Mouse (Mus musculus) left cerebral cortex, adult 9 months (tissue): ENCODE measurements around the gene Olfr51.
A peak's percentile ranks its signal among the peaks of the same experiment; 100 is the strongest.
"Not testable (repeated sequence)": the region's sequence is repeated elsewhere in the genome, so short reads cannot be mapped to it uniquely, and the experiment has no call there.

Experiments
- DNase-seq, 2 experiments: peaks; one replicate each; pipeline ENCODE4 v3.0.0; 2022; ENCODE audit warnings: low spot score in 2 of 2

Olfr51 gene

DNA sequence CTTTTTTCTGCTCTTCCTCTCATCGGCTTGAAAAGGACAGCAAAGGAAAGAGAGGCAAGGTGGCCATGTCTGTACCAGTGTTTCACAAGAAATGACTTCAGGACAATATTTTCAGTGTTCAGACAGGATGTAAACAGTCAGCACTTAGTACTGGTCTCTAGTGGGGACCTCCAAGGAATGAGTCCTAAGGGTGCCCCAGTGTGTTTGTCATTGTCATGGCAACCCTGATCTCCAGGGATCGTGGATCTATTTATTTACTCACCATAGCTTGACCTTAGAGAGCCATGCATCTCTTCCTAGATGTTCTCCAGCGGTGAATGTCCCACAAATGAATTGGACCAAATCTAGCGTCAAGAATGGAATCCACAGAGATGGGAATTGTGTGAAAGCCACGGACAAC is at the start of gene Olfr51:
TSS of gene Olfr51 (plus strand) at position 301 of the 400 bp plus-strand sequence.
- no peak for DNase-seq

DNA sequence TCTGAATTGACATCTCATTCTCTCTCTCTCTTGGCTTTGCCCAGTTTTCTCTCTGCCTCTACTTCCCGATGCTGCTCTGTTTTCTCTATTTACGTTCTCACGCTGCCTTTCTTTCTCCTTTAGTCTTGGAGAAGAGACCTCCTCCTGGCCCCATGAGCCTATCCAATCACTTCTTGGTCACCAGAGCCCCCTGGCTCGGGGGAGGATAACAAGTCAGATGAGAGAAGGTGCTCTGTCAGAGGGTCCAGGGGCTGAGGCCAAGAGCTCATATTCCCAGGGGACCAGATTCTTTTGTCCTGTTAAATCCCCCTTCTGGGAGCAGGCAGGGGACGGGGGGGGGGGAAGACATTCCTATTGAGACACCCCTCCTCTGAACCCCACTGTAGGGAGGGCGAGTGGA is 49.7 kb upstream of the Olfr51 start, which contains the start of gene Prop1:
TSS of gene Prop1 (minus strand) at position 101 of the 400 bp plus-strand sequence.
- no peak for DNase-seq

DNA sequence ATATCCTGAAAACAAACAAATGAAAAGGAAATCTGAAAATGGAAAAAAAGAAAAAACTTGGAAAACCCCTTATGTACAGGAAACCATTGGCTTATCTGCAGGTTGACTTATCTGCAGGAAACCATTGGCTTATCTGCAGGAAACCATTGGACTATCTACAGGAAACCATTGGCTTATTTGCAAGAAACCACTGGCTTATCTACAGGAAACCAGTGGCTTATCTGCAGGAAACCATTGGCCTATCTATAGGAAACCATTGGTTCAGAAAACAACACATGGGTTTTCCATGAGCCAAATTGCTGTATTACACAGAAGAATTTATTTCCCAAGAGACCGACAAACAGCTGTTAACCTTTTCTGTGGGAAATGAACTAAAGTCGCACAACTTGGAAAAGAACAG is 38.5 kb upstream of the Olfr51 start:
- DNase-seq: no peak

DNA sequence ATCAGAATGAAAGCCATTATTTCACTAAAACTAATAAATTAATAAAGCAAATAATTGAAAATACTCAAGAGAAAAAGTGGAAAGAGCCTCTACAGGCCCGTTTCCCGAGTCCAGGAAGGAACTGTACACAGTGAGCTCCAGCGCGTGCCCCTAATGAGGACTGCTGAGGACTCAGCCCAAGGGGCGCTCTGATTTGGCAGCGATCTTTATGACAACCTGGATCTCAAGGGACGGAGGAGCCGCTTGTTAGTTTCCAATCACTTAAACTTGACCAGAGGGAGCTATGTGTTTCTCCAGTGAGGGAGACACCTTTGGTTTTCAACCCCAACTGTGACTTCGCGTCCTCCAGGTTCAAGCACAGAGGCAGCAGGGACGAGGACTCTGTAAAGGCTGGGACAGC is 37.2 kb upstream of the Olfr51 start, which contains the start of gene Olfr1378:
TSS of gene Olfr1378 (plus strand) at position 301 of the 400 bp plus-strand sequence.
- no peak for DNase-seq

DNA sequence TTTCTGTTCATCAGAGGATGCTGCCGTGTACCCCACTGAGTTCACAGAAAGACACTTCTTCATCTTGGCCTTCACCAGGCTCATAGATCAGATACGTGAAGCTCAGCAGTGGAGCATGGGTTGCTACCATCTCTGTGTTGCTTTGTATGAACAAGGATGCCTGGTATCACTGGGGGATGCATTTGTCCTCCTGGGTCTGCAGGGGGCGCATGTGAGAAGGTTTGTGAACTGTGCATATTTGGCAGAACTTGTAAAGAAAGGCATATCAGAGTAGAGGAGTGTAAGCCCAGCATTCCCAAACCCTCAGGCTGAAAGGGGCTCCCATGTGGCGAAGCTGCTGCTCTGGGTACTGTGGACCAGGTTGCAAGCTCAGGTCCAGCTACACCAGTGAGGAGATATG is 26.2 kb upstream of the Olfr51 start:
- DNase-seq: no peak

DNA sequence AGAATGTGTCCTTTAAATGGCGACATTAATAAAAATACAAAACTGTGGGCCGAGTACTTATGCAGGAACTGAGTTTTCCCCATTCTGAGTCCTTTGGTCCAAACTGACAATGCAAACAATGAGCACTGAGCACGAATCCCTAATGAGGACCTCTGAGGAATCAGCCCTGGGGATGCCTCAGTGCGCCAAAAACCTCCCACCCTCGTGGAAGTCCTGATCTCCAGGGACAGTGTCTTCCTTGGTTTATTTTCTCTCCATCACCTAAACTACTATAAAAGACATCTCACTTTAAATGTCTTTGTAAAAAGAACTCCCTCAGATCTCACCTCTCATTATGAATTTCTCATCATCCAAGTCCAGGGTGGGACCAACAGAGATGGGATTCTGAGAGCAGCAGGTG is 21.7 kb upstream of the Olfr51 start, which contains the start of gene Olfr1377:
TSS of gene Olfr1377 (plus strand) at position 301 of the 400 bp plus-strand sequence.
- no peak for DNase-seq

DNA sequence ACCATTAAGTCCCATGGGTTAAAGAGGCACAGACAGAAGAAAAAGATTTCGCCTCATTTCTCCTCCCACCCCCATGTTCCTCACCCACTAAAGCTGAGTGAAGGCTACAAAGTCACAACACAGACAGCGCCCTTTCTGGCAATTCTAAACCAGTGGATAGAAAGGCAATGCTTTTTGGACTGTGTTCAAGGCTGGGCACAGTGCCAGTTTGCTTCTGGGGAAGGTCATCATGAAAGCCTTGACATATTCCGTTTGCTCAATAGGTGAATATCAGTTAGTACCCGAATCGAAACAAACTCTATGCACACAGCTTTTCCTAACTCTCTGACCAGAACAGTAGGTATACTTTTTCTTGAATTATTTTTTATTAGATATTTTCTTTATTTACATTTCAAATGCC is 8.4 kb downstream of the Olfr51 start:
- DNase-seq: no peak

DNA sequence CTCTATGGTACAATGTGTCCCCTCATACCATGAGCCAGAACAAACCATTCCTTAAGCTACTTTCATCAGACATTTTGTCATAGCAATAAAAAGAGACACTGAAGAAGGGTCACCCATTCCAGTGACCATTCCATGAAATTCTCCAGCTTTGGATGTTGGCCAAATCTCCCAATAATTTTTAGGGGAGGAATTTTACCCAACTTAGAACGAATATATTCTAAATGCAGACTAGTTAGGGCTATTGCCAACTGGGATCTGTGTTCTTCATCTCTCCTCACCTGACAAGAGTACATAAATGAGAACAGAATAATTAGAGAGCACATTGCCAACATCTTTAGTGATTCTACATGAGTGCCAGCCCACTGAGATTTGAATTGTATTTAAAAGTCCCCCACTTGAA is 10.5 kb downstream of the Olfr51 start, which contains the start of gene Olfr54:
TSS of gene Olfr54 (plus strand) at position 301 of the 400 bp plus-strand sequence.
- no peak for DNase-seq

DNA sequence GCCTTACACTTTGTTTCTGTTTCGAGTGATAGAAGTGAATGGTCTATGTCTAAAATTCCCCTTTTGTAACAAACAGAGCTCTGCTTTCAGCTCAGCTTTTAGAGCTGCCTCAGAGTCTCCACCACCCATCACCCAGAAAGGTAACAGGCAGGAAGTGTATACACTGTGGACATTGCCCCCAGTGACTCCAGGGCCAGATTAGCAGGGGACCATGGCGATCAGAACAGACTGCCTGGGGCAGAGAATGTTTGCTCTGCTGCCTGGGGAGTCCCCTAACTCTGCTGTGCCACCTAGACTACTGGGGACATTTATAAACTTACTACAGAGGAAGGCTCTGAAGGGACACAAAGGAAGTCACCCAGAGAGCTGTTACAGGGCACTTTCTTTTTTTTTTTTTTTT is 12.9 kb downstream of the Olfr51 start:
- no peak for DNase-seq

DNA sequence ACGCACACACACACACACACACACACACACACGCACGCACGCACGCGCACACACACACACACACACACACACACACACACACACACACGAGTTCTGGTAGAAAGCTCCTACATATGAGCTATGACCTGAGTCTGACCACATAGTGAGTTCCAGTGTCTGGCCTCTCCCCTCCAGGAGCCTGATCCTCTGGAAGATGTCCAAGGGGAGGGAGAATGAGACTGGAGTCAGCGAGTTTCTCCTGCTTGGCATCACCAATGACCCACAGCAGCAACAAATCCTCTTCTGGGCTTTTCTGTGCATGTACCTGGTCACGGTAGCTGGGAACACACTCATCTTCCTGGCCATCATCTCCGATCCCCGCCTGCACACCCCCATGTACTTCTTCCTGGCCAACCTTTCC is 23.4 kb downstream of the Olfr51 start:
- DNase-seq: not testable (repeated sequence)

DNA sequence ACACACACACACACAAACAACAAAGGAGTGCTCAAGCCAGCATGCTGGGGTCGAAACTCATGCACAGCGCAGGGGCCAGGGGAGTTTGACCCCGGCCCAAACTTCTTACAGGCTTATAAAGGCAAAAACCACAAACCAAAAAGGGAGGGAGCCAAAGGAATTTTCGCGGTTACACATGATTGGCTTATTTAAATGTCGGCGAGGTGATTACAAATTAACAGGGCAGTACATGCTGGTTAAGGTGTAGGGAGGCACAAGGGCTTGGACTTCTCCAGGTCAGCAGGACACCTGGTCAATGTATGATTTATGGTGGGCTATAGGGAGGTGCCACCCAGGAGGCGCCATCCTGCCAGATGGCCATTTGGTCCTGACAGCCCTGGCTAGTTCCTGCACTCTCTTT is 26.0 kb downstream of the Olfr51 start:
- not testable (repeated sequence) for DNase-seq

DNA sequence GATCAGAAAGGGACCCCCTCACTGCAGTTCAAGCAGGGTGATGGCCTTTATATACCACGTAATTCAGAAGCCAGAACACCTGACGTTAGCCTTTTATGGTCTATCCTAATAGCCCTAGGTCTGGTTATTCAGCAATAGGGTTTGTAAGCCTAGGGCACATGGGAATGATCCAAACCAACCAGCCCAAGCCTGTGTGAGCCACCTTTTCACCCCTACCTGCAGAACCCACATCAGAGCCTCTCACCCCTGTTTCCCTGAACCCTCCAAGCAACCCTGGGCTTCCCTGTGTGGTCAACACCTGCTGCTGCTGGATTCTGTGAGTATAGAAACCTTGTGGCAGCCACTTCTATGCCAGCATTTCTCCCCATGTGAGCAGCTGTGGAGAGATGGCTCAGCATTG is 26.8 kb downstream of the Olfr51 start:
- no peak for DNase-seq

DNA sequence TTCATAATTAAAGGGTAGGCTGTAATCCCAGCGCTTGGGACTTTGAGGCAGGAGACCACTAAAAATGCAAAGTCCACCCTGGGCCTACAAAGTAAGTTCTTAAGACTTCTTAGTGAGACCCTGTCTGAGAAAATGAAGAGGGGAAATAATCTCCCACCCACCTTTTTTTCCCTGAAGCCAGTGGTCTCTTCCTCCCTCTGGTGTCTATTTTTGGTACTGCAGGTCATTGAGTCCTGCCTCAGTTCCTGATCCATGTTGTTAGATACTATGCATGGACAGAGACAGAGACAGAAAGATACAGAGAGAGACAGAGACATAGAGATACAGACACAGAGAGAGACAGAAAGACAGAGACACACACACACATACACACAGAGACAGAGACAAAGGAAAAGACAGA is 29.5 kb downstream of the Olfr51 start:
- DNase-seq: peak in 1 of 2 experiments; percentile 11

DNA sequence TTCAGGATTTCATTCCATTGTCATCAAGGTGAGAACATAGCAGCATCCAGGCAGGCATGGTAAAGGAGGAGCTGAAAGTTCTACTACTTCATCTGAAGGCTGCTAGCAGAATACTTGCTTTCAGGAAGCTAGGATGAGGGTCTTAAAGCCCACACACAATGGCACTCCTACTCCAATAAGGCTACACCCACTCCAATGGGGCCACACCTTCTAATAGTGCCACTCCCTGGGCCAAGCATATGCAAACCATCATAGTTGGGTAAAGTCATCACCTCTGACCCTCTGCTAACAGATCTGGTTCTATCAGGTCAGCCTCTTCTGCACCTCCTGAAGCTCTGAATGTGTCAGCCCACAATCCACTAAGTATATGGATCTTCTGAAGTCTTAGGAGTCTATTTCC is 30.7 kb downstream of the Olfr51 start:
- not testable (repeated sequence) for DNase-seq

DNA sequence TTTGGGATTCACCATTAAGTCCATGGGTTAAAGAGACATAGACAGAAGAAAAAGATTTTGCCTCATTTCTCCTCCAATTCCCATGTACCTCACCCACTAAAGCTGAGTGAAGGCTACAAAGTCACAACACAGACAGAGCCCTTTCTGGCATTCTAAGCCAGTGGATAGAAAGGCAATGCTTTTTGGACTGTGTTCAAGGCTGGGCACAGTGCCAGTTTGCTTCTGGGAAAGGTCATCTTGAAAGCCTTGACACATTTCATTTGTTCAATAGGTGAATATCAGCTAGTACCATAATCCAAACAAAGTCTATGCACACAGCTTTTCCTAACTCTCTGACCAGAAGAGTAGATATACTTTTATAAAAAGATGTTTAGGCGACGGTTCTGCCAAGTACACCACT is 32.6 kb downstream of the Olfr51 start:
- no peak for DNase-seq

DNA sequence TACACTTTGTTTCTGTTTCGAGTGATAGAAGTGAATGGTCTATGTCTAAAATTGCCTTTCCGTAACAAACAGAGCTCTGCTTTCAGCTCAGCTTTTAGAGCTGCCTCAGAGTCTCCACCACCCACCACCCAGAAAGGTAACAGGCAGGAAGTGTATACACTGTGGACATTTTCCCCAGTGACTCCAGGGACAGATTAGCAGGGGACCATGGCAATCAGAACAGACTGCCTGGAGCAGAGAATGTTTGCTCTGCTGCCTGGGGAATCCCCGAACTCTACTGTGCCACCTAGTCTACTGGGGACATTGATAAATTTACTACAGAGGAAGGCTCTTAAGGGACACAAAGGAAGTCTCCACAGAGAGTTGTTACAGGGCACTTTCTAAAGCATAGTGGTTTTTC is 41.4 kb downstream of the Olfr51 start:
- DNase-seq: not testable (repeated sequence)

DNA sequence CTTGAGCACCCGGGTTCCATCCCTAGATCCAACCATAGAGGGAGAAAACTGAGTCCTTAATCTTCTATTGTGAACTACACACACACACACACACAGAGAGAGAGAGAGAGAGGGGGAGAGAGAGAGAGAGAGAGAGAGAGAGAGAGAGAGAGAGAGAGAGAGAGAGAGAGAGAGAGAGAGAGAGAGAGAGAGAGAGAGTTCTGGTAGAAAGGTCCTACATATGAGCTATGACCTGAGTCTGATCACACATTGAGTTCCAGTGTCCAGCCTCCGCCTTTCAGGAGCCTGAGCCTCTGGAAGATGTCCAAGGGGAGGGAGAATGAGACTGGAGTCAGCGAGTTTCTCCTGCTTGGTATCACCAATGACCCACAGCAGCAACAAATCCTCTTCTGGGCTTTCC is 44.4 kb downstream of the Olfr51 start, which contains the start of gene Olfr1375:
TSS of gene Olfr1375 (plus strand) at position 301 of the 400 bp plus-strand sequence.
- DNase-seq: not testable (repeated sequence)

DNA sequence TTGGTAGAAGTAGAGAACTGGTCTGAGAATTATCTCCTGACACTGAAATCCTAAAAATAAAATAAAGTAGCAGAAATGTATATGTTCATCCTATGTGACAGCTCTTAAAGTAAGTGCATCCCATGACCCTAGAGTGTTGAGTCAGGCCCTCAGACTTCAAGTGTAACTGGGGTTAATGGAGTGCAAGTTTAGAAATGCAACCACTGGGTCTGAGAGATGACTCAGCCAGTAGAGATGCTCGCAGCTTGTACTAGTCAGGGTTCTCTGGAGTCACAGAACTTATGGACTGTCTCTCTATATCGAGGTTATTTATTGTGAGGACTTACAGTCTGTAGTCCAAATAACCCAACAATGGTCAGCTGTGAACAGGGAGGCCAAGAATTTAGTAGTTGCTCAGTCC is 48.3 kb downstream of the Olfr51 start:
- no peak for DNase-seq

DNA sequence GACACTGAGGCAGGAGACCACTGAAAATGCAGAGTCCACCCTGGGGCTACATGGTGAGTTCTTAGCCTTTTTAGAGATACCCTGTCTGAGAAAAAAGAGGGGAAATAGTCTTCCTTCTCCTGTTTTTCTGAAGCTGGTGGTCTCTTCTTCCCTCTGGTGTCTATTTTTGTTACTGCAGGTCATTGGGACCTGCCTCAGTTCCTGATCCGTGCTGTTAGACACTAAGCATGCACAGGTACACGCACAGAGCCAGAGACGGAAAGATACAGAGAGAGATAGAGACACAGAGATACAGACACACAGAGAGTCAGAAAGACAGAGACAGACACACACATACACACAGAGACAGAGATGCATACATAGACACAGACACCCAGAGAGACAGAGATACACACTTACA is 49.8 kb downstream of the Olfr51 start:
- DNase-seq: no peak

DNA sequence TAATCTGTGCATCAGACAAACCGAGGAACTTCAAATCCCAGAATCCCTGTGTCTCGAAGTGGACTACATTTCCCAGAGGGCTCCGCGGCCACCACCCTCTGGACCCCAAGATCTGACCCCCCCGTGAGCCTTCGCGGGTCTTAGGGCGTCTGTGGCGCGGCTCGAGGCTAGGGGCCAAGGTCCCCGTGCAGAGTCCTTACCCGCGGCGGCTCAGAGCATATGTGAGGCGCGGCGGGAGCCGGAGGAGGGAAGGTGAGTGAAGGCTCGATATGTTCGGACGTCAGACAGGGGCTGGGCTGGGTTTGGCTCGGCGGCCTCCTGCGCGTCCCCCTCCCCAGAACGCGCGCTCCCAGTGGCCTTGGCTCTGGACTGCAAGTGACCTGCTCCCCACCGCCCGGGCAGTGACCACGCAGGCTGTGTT is 55.8 kb downstream of the Olfr51 start, which contains the start of gene Zfp354a:
TSS of gene Zfp354a (plus strand) at position 107 of the 421 bp plus-strand sequence.
- peak; percentile 31 to 65 for DNase-seq
